Comparison of ENCODE assay signal across 18 mouse cellular contexts in the genomic region with DNA sequence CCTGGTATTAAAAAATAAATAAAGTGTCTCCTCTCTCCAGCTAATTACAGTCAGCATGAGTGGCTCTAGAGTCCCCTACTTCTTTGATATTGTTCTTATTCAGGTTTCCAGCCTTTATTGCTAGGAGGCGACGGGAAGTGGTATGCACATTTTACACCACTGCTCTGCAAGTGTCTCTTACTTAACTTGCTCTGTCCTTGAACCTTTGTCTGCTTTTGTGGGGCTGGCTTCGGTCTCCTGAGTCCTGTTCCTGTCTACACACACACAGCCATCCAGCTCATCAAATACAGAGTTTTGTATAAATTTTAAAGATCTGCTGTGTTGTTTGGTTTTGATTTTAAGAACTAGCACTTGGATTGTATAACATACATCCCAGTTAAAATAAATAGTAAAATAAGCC. TPM values are rescaled to one million over a fixed set of nuclear protein-coding genes. Genes with fewer than 3 reads are reported as not detected.
DNase-seq lines count a peak whose midpoint lies in the region; ATAC-seq and TF ChIP-seq lines count a peak whose summit lies in the region.
"Had no signal": no experiment of that assay in that cellular context is flagged by ENCODE, and none has a peak within 500 bp of the region (broad histone marks: within the 10 kb centered on the region; RNA-seq: fewer than 3 reads in every experiment).

No protein-coding gene starts in this region.

- H3K9me3 ChIP-seq in forebrain, embryonic 13.5 days (replicated peaks) = no peaks in the 10 kb centered on the region
- H3K9me3 ChIP-seq in forebrain, embryonic 11.5 days (ENCODE audit: control insufficient read depth, low read length) = no peaks in the 10 kb centered on the region
- H3K9me3 ChIP-seq in heart, embryonic 15.5 days (replicated peaks) = no peaks in the 10 kb centered on the region
- no peaks in the 10 kb centered on the region for H3K9me3 ChIP-seq in midbrain, embryonic 13.5 days
- no peaks in the 10 kb centered on the region for H3K9me3 ChIP-seq in midbrain, embryonic 14.5 days (ENCODE audit: control insufficient read depth, low read length)
- no peaks in the 10 kb centered on the region for H3K9me3 ChIP-seq in stomach, postnatal 0 days (ENCODE audit: control insufficient read depth, low read length)
- H3K9me3 ChIP-seq: embryonic facial prominence, embryonic 10.5 days; limb, embryonic 12.5 days had no signal

- H3K4me1 ChIP-seq in forebrain, embryonic 13.5 days = peaks cover 58% of the 10 kb centered on the region
- peaks cover 21% of the 10 kb centered on the region; the same call in 1 of the 2 replicates for H3K4me1 ChIP-seq in forebrain, embryonic 11.5 days (replicated peaks; ENCODE audit: control insufficient read depth, insufficient read depth, low read length)
- peaks cover 41% of the 10 kb centered on the region for H3K4me1 ChIP-seq in heart, embryonic 15.5 days (replicated peaks)
- H3K4me1 ChIP-seq in midbrain, embryonic 13.5 days (replicated peaks) = peaks cover 67% of the 10 kb centered on the region
- H3K4me1 ChIP-seq in midbrain, embryonic 14.5 days (ENCODE audit: control insufficient read depth, insufficient read depth, low read length) = peaks cover 39% of the 10 kb centered on the region
- peaks cover 5% of the 10 kb centered on the region for H3K4me1 ChIP-seq in stomach, postnatal 0 days (replicated peaks; ENCODE audit: control insufficient read depth, insufficient read depth)
- peaks cover 27% of the 10 kb centered on the region for H3K4me1 ChIP-seq in cerebellum, adult 2 months (ENCODE audit: control insufficient read depth, insufficient read depth, low read length)

- H3K4me2 ChIP-seq in forebrain, embryonic 13.5 days = peak overlapping the region; percentile 16; the same call in 1 of the 2 replicates
- no peak overlapping the region for H3K4me2 ChIP-seq in forebrain, embryonic 11.5 days (ENCODE audit: low read depth, low read length, severe bottlenecking)
- no peak overlapping the region for H3K4me2 ChIP-seq in heart, embryonic 15.5 days
- no peak overlapping the region; the same call in 1 of the 2 replicates for H3K4me2 ChIP-seq in midbrain, embryonic 13.5 days (replicated peaks)
- no peak overlapping the region for H3K4me2 ChIP-seq in midbrain, embryonic 14.5 days (ENCODE audit: low read length)
- no peak overlapping the region for H3K4me2 ChIP-seq in stomach, postnatal 0 days (replicated peaks; ENCODE audit: low read depth)
- H3K4me2 ChIP-seq: limb, embryonic 12.5 days had no signal

- no peak for TF ChIP-seq POLR2A in cerebellum, adult 2 months (IDR thresholded peaks at IDR 0.05; ENCODE audit: borderline replicate concordance, insufficient read depth, low read length)

- no peak for DNase-seq in forebrain, embryonic 11.5 days (ENCODE audit: low spot score)
- DNase-seq in heart, adult 9 months (ENCODE audit: low spot score in 2 of 2) = no peak
- no peak for DNase-seq in midbrain, embryonic 14.5 days
- DNase-seq in stomach, postnatal 0 days (ENCODE audit: low spot score) = no peak
- DNase-seq in cerebellum, adult 2 months = no peak
- DNase-seq: B cell, adult 2 months; cerebellum, postnatal 25 days; gastrocnemius, postnatal 36 days; kidney, adult 2 months; kidney, postnatal 14 days; layer of hippocampus, adult 9-11 months; lung, postnatal 14 days; thymus, postnatal 4 days had no signal

- no peak overlapping the region for H3K4me3 ChIP-seq in forebrain, embryonic 13.5 days
- H3K4me3 ChIP-seq in forebrain, embryonic 11.5 days (ENCODE audit: low read depth, low read length) = no peak overlapping the region
- no peak overlapping the region for H3K4me3 ChIP-seq in heart, embryonic 15.5 days
- H3K4me3 ChIP-seq in midbrain, embryonic 13.5 days (replicated peaks) = no peak overlapping the region
- H3K4me3 ChIP-seq in midbrain, embryonic 14.5 days (replicated peaks; ENCODE audit: low read depth, low read length) = no peak overlapping the region
- H3K4me3 ChIP-seq in stomach, postnatal 0 days (ENCODE audit: low read depth, low read length) = no peak overlapping the region
- no peak overlapping the region for H3K4me3 ChIP-seq in cerebellum, adult 2 months (replicated peaks; ENCODE audit: insufficient read depth, low read depth, low read length)
- H3K4me3 ChIP-seq: embryonic facial prominence, embryonic 10.5 days; limb, embryonic 12.5 days had no signal

- H3K36me3 ChIP-seq in forebrain, embryonic 13.5 days (ENCODE audit: poor library complexity, severe bottlenecking) = no peaks in the 10 kb centered on the region
- no peaks in the 10 kb centered on the region for H3K36me3 ChIP-seq in forebrain, embryonic 11.5 days (ENCODE audit: control insufficient read depth, insufficient read depth, low read length)
- no peaks in the 10 kb centered on the region for H3K36me3 ChIP-seq in heart, embryonic 15.5 days
- 0 out of 2 replicates have a peak, but pooled peaks cover 3% of the 10 kb centered on the region for H3K36me3 ChIP-seq in midbrain, embryonic 13.5 days
- no peaks in the 10 kb centered on the region for H3K36me3 ChIP-seq in midbrain, embryonic 14.5 days (ENCODE audit: control insufficient read depth, insufficient read depth, low read length)
- no peaks in the 10 kb centered on the region for H3K36me3 ChIP-seq in stomach, postnatal 0 days (ENCODE audit: control insufficient read depth, insufficient read depth, low read length)
- H3K36me3 ChIP-seq: limb, embryonic 12.5 days had no signal

- no peak for ATAC-seq in forebrain, embryonic 13.5 days
- ATAC-seq in forebrain, embryonic 11.5 days (replicated peaks; ENCODE audit: low FRiP score) = no peak
- no peak for ATAC-seq in heart, embryonic 15.5 days (replicated peaks; ENCODE audit: insufficient number of reproducible peaks, insufficient read depth, low FRiP score, low read depth)
- no peak for ATAC-seq in midbrain, embryonic 13.5 days
- no peak for ATAC-seq in midbrain, embryonic 14.5 days (ENCODE audit: low FRiP score, low TSS enrichment)
- no peak for ATAC-seq in stomach, postnatal 0 days (ENCODE audit: low FRiP score, low TSS enrichment)

- TF ChIP-seq CTCF in stomach, postnatal 0 days (IDR thresholded peaks at IDR 0.05; ENCODE audit: low read depth) = no peak
- TF ChIP-seq CTCF in cerebellum, adult 2 months (IDR thresholded peaks at IDR 0.05; ENCODE audit: borderline replicate concordance, insufficient read depth, low read depth, low read length) = no peak

- peak overlapping the region; percentile 50; the same call in 1 of the 2 replicates for H3K9ac ChIP-seq in forebrain, embryonic 13.5 days
- H3K9ac ChIP-seq in forebrain, embryonic 11.5 days (ENCODE audit: low read length) = no peak overlapping the region
- H3K9ac ChIP-seq in heart, embryonic 15.5 days = no peak overlapping the region
- H3K9ac ChIP-seq in midbrain, embryonic 13.5 days (replicated peaks) = 0 out of 2 replicates have a peak overlapping the region, but pooled peaks have one; percentile 19
- no peak overlapping the region for H3K9ac ChIP-seq in midbrain, embryonic 14.5 days (replicated peaks; ENCODE audit: low read length)
- no peak overlapping the region for H3K9ac ChIP-seq in stomach, postnatal 0 days (ENCODE audit: low read length)
- H3K9ac ChIP-seq: limb, embryonic 12.5 days had no signal

- WGBS in forebrain, embryonic 13.5 days = 21% methylated on average over 3 of the region's 3 CpGs
- 61% methylated on average over 3 of the region's 3 CpGs for WGBS in forebrain, embryonic 11.5 days
- 53% methylated on average over 3 of the region's 3 CpGs for WGBS in heart, embryonic 15.5 days
- WGBS in midbrain, embryonic 13.5 days = 46% methylated on average over 3 of the region's 3 CpGs
- WGBS in midbrain, embryonic 14.5 days = 46% methylated on average over 3 of the region's 3 CpGs
- 46% methylated on average over 3 of the region's 3 CpGs for WGBS in stomach, postnatal 0 days
- 30% methylated on average over 3 of the region's 3 CpGs for WGBS in cerebellum, adult 2 months

- H3K27me3 ChIP-seq in forebrain, embryonic 13.5 days = no peaks in the 10 kb centered on the region
- H3K27me3 ChIP-seq in forebrain, embryonic 11.5 days (ENCODE audit: control insufficient read depth, insufficient read depth, low read length) = no peaks in the 10 kb centered on the region
- H3K27me3 ChIP-seq in heart, embryonic 15.5 days = no peaks in the 10 kb centered on the region
- H3K27me3 ChIP-seq in midbrain, embryonic 13.5 days = no peaks in the 10 kb centered on the region
- H3K27me3 ChIP-seq in midbrain, embryonic 14.5 days (ENCODE audit: control insufficient read depth, insufficient read depth, low read length) = no peaks in the 10 kb centered on the region
- H3K27me3 ChIP-seq in stomach, postnatal 0 days (ENCODE audit: control insufficient read depth, insufficient read depth, low read length) = no peaks in the 10 kb centered on the region
- no peaks in the 10 kb centered on the region for H3K27me3 ChIP-seq in cerebellum, adult 2 months (ENCODE audit: control insufficient read depth, insufficient read depth, low read length)
- H3K27me3 ChIP-seq: limb, embryonic 12.5 days had no signal

- peak overlapping the region; percentile 7; the same call in 1 of the 2 replicates for H3K27ac ChIP-seq in forebrain, embryonic 13.5 days
- H3K27ac ChIP-seq in forebrain, embryonic 11.5 days (ENCODE audit: low read depth, low read length) = no peak overlapping the region
- peak overlapping the region; percentile 24; the same call in 1 of the 2 replicates for H3K27ac ChIP-seq in heart, embryonic 15.5 days
- H3K27ac ChIP-seq in midbrain, embryonic 13.5 days = 0 out of 2 replicates have a peak overlapping the region, but pooled peaks have one; percentile 3
- no peak overlapping the region for H3K27ac ChIP-seq in midbrain, embryonic 14.5 days (replicated peaks; ENCODE audit: low read depth, low read length)
- H3K27ac ChIP-seq in stomach, postnatal 0 days (replicated peaks) = 0 out of 2 replicates have a peak overlapping the region, but pooled peaks have one; percentile 24
- H3K27ac ChIP-seq in cerebellum, adult 2 months (ENCODE audit: insufficient read depth, low read length) = no peak overlapping the region
- H3K27ac ChIP-seq: embryonic facial prominence, embryonic 10.5 days; limb, embryonic 12.5 days had no signal

- TF ChIP-seq EP300 in stomach, postnatal 0 days (optimal IDR thresholded peaks at IDR 0.05) = no peak

RNA-seq across cellular contexts. Expression of a gene that starts 5.4 kb away (rescaled TPM):
- 136 TPM in 2 replicates for polyA plus RNA-seq in forebrain, embryonic 13.5 days (2015; fragmentation: Nextera tagmentation; extraction: Ambion mirVana)
- polyA plus RNA-seq in forebrain, embryonic 11.5 days (2014; fragmentation: Nextera tagmentation; extraction: Ambion mirVana) = 93.3 and 96.4 TPM in 2 replicates
- 39.4 and 42.8 TPM in 2 replicates for polyA plus RNA-seq in heart, embryonic 15.5 days (2015; fragmentation: Nextera tagmentation; extraction: Ambion mirVana)
- polyA plus RNA-seq in midbrain, embryonic 13.5 days (2015; fragmentation: Nextera tagmentation; extraction: Ambion mirVana) = 160 and 164 TPM in 2 replicates
- 152 and 202 TPM in 2 replicates for polyA plus RNA-seq in midbrain, embryonic 14.5 days (2014; fragmentation: Nextera tagmentation; extraction: Ambion mirVana)
- polyA plus RNA-seq in stomach, postnatal 0 days (2015; fragmentation: Nextera tagmentation; extraction: Ambion mirVana) = 18.0 and 23.9 TPM in 2 replicates
- 254 and 264 TPM in 2 replicates for polyA plus RNA-seq in cerebellum, adult 2 months (2012; rRNA removed)

Comparison
In these comparisons a context has a peak if more than half of its experiments do, and no peak if none do; other contexts are left out.
1. H3K27ac ChIP-seq: peak in forebrain, embryonic 13.5 days (single experiment), heart, embryonic 15.5 days (single experiment), midbrain, embryonic 13.5 days (single experiment) and stomach, postnatal 0 days (single experiment); none in forebrain, embryonic 11.5 days (single experiment), midbrain, embryonic 14.5 days (single experiment) and cerebellum, adult 2 months (single experiment).
2. H3K9ac ChIP-seq: peak in forebrain, embryonic 13.5 days (single experiment) and midbrain, embryonic 13.5 days (single experiment); none in forebrain, embryonic 11.5 days (single experiment), heart, embryonic 15.5 days (single experiment), midbrain, embryonic 14.5 days (single experiment) and stomach, postnatal 0 days (single experiment).